Mouse (Mus musculus) brain, embryonic 18.5 days (tissue): Measurements from ENCODE around the gene Stk10.

Source experiments
- DNase-seq: peaks from one replicate; pipeline ENCODE4 v3.0.0-alpha.2; 2012; ENCODE audit warnings: low read depth, low spot score

Gene Stk10

DNA sequence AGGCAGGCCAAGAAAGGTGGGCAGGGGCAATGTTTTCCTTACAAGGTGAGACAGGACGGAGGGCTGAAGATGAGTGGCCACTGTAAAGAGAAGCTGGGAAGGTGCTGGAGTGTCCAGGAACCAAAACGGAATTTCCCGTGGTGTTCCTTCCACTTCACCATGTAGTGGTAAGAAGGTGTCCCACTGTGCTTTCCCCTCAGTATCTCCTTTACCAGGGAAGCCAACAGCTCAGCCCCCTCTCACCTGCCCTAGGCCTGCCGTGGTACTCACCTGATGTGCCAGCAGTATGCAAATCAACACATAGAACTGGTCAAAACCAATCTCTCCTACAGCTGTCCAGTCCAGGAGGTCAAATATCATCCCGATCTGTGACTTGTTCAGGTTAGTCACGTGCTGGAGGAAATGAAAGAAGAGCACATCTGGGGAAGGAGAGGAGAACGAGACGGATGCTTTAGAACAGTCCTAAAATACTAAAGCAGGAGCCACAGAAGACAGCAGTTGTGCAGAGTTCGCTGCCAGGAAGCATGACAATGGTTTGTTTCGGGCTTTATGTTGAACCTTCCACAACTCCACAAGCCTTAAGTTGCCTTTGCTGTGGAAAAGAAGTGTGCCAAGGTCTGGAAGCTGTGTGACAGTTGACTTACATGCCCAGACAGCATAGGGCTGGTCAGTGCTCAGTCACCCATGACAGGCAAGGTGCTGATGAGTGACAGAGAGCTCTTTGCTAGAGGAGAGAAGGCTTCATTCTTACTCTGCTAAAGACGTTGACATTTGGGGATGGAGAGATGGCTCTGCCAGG lies 8.8 kb upstream of the Stk10 start:
- DNase-seq: no peak

DNA sequence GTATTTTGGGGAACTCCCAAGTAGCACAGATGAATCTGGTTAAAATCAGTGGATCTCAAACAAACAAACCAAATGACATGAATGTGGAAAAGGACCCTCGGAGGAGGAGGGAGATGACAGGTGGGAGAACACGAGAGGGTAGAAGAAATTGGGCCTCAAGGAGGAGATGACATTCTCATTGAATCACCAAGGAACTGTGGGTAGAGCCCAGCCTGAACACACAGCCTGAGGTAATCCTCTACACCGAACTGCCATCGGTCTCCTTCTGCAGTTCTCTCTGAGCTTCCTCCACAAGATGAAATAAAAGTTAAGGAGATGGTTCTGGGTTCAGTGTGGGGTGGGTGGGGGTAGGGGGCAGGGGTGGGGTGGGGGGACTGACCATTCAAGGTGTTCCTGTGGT lies 6.1 kb upstream of the Stk10 start:
- no peak for DNase-seq

DNA sequence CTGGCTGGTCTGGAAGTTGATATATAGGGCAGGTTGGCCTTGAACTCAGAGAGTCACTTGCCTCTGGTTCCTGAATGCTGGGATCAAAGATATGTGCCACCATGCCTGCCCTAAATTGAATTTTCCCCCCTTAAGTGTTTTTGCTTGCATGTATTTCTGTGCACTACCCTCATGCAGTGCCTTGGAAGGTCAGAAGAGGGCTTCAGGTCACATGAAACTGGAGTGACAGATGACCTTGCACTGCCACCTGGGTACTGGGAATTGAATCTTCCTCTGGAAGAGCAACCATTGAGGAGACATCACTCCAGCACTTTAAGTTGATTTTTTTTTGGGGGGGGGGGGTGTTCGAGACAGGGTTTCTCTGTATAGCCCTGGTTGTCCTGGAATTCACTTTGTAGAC lies 3.0 kb upstream of the Stk10 start:
- DNase-seq: no peak

DNA sequence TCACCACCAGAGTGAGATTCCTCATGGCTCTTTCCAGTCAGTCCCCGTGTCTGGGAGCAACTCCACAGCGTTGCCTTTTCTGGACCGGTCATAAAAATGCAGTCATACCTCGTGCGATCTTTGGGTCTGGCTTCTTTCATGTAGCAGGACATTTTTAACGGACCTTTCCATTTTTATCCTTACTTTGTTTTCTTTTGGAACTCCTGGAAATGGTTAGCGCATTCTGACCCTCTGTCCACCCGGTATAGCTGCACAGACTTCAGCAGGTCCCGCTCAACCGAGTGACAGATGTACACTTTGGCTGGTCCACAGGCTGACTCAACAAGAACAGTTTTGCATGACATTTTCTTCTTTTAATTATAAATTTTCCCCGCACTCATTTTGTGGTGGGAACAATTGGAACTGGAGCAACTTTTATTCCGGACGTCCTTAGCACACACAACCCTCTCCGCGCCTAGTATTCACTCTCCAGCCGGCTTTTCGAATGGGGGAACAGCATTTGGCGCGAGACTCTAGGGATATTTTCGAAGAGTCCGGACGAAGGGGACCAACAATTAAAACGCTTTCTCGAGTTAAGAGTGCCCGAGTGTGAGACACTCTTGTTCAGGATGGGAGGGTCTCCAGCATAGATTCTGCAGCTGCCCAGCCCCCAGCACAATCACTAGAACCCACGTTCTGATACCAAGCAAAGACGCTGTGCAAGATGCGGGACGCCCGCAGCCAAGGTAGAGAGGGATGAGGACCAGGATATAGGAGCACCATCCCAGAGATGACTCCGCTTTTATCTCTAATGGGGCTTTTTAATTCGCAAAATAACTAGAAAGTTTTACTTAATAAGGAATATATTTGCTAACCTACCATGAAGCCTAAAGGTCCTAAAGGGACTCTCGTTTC lies 987 bp upstream of the Stk10 start, which contains the start of gene Efcab9:
TSS of gene Efcab9 (minus strand) at position 211 of the 894 bp plus-strand sequence.
- DNase-seq: no peak

DNA sequence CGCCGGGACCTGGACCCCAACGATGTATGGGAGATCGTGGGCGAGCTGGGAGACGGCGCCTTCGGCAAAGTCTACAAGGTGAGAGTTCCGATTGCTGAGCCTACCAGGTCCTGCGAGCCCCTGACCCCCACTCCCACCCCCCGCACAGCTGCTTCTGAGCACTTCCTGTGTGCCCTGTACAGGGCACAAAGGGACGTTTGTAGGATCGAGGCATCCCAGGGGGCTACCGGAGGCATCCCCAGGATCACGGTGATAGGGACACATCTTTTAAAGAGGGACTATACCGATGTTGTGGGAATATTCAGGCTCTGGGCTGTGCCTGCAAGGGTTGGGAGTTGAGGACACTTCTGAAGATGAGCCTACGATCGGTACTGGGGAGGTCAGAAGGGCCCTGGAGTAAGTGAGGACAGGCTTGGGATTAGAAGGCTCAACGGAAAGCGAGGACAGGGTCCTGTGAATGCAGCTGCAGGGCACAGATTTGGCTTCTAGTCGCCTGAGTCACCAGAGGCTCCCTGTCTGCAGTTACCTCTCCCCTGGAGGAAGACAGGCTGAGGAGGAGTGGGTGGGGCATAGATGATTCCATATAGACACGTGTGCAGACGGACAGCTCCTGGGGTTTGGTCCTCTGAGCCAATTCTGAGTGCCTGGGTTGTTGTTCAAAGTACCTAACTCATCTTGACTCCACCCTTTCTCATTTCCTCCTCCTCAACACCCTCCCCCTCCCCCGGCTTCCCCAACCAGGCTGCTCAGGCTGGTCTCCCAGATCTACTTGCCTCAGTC lies 567 bp downstream of the Stk10 start:
- DNase-seq: no peak

DNA sequence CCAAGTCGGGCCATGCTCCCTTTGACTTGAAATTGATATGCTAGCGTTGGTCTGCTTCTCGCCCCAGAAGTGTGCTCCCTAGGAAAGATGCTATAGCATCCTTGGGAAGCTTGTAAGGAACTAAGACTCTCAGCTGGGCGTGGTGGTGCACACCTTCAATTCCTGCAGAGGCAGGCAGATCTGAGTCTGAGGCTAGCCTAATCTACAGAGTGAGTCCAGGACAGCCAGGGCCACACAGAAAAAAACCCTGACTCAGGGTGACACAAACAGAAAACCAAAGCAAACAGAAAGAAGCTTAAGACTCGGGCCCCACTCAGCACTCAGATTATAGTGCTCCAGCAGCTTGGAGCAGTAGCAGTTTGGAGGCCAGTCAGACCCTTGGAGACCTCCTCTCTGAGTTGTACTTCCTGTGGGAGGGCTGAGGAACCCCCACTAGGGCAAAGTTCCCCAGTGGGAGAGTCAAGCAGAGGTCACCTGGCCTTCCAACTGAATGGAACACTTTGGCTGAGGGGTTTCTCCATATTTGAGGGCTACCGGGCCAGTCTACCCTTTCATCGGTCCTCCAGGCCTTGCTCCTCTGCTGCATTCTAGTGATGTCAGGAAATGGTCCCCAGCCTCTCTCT lies 1.5 kb downstream of the Stk10 start:
- no peak for DNase-seq

DNA sequence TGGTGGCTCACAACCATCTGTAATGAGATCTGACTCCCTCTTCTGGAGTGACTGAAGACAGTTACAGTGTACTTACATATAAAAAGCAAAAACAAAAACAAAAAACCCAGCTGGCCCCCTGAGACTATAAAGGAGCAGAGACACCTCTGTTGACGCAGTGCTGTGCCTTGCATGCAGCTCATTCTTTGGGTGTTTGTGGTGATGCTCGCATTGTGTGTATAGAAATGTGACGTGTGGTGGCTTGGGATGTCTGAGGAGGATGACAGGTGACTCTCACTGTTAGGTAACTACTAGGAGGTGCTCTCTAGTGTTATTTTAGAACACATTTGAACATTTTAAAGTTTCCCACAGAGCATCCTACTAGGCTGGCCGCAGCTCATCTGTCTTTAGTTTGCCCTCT lies 2.5 kb downstream of the Stk10 start:
- no peak for DNase-seq

DNA sequence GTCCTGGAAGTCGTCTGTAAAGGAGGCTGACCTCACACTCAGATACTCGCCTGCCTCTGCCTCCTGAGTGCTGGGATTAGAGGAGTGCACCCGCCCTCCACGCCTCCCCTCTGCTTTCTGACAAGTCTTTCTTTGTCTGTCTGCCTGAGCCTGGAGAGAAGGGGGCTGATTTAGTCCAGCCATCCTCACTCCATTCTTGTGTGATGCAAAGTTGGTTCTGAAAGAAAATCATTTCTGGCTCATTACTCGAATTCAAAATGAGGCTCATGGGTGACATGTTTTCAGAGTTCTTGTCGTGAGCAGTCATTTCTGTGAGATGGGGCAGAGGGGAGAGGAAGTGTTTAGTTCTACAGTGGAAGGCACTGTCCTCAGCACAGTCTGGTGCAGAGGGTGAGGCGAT lies 3.8 kb downstream of the Stk10 start:
- DNase-seq: no peak

DNA sequence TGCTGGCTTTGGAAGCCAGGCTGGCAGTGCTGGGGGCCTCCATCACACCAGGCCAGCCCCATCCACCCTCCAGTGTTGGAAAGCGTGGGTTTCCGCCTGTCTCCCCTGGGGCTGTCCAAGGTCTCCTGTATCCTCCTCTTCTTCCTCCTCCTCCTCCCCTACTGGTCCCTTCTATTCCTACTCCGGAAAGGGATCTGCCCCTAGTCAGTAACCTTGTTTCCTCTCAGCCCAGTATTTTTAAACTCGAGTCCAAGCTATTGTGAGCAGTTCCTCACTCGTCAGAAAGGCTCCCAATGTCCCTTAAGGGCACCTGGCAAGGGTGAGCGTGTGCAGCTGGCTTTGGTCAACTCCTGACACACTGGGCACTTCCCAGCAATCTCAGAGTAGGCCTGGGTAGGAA lies 5.3 kb downstream of the Stk10 start:
- no peak for DNase-seq

DNA sequence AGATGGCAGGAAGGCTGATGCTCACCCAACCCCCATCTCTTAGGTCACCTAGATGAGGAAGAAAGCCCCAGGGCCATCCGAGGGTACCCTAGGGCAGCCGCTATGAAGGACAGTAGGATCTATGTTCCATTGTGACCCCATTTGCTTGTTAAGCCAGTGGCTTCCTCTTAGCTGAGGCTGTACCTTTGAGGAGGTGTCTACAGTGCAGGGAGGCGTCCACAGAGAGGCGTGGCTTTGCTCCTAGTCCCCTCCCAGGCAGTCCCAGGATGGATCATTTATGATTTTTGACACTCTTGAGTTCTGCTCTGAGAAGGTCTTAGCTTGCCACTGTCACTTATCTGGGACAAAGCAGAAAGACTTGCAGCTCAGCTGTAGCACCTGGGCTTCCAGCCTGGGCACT lies 5.7 kb downstream of the Stk10 start:
- DNase-seq: no peak

DNA sequence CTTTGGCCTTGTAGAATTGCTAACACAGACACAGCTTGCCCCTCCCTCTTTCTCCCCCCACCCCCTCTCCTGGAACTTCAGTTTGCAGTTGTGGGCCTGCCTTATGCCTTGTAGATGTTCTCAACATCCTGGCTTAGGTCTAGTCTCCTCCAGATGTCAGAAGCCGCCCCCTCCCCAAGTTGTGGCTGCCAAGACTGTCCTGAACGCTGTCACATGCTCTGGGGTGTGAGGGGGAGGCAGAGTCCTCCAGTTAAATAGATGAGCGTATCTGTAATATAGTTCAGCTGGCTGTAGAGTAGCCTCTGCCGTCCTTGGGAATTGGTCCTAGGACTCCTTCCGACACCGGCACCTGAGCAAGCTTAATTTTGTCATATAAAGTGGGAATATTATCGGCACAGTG lies 6.6 kb downstream of the Stk10 start:
- DNase-seq: no peak

DNA sequence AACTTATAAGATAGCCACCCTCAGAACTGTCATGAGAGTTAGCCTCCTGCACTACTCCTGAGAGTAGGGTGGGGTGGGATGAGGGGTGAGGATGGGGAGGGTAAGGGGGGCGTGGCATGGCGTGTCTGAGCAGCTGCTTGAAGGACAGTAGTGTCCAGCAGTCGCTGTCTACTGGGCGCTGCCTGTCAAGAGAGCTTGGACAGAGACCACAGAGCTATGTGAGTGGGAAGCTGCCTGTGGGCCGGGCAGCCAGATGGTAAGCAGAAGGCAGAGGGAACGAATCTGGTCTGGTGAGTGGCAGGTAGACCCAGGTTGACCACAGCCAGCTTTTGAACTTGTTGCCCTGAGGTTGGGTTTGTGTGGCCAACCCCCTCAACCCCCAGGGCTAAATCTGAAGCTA lies 7.4 kb downstream of the Stk10 start:
- DNase-seq: no peak

DNA sequence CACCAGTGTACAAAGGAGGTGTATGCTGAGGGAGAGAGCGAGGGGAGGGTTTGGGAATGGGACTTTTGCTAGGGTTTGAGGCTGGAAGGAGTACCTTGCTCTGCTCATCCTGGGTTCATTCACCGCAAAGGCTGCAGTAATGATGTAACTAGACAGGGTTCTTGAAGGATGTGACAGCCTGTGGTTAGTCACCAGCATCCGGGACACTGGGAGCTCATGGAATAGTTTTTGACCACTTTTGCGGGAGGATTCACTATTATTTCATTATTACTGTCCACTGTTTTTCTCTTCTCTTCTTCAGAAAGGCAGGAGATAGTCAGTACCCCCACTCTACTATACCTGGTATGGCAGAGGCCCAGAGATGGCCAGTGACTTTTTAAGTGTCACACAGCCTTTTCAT lies 9.1 kb downstream of the Stk10 start:
- no peak for DNase-seq

DNA sequence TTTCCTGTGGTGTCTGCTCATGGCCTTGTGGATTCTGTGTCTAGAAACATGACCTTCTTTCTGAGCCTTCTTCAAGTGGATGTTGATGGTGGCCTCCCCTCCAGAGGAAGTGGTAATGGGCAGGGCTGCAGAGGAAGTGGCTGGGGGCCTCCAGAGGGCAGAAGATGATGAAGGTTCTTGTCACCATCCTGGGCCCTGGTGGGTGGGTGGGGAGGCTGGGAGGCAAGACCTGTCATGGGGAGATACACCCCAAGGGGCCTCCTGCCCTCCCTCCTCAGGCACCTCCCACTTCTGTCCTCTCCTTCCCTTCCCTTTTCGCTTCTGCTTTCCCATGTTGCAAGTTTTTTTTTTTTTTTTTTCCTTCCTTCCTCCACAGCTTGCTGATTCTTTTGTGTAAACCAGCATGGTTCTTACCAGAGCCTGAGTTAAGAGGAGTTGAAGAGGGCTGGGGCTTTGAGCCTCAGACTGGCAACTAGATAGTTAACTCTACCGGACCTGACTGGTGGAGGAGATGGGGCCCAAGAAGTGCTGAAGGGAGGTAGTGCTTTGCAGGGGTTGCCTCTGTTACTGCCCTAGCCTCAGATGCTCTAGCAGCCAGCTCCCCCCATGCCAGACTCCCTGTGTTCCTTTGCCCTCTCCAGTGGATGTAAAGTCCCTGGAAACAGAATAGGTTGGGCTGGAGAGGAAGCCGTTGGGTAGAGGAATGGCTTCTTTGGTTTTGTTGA lies 9.7 kb downstream of the Stk10 start:
- DNase-seq: no peak

DNA sequence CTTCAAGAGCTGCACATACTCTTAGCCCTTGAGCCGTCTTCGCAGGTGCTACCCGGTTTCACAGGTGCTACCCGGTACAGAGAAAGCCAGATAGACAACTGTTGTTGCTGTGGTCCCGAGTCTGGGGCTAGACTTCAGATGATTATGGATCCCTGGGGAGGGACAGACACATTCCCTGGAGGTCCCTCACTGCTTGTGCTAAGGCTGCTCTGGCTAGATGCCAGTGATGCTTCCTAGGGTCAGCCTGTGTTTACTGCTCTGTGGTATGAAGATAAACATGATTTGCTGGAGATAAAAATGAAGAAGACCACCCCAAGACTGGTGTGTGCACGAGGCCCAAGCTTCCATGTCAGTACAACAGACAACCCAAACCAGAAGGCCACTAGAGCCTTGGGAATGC lies 10.9 kb downstream of the Stk10 start:
- DNase-seq: no peak

DNA sequence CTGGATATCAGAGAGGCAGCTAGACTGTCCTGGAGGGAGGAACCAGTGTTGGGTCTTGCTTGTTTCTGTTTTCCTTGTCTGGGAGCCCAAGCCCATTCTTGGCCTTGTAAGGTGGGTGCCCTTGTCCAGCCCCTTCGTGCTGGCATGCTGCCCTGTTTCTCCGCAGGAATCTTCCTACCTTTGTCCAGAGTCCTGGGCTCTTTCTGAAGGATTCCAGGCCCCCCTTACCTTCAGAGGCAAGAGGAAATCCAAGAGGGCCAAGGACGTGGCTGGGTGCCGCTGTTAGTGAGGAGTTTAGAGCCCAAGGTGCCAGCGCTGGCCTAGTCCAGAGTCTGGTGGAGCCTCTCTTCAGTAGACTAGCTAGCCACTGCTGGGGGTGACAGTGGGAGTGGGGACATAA lies 11.4 kb downstream of the Stk10 start:
- no peak for DNase-seq

DNA sequence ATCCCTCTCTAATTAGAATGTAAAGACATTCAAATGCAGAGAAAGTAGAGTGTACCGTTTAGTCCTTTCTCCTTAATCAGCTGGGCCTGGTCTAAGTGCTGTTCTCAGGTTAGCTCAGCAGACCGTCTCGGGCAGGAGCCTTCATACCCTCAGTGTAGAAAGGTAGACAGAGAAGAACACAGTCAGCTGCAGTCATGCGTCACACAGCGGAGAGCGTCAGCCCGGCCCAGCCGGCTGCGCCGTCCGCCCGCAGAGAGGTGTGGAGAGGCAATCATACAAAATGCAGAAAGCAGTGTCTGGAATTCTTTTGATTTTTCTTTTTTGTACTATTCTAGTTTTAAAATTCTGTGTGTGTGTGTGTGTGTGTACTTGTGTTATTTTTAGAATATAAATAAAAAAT lies 12.5 kb downstream of the Stk10 start:
- DNase-seq: no peak

DNA sequence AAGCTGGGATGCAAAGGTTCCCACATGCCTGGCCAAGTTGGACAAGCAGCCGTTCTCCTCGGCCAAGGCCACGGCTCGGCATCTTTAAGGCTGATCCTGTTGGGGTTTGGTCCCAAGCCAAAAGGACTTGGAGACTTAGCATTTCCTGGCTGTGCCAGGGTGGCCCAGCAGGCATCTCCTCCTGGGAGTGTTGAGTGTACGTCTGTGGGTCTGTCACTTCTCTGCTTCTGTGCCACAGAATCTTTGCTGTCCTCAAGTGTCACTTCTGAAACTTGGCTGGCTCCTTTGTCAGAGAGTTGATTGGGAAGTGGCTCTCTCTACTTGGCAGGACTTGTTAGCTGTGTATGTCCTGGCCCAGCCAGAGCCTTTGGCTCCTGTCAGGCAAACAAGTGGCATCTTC lies 13.4 kb downstream of the Stk10 start:
- DNase-seq: no peak

DNA sequence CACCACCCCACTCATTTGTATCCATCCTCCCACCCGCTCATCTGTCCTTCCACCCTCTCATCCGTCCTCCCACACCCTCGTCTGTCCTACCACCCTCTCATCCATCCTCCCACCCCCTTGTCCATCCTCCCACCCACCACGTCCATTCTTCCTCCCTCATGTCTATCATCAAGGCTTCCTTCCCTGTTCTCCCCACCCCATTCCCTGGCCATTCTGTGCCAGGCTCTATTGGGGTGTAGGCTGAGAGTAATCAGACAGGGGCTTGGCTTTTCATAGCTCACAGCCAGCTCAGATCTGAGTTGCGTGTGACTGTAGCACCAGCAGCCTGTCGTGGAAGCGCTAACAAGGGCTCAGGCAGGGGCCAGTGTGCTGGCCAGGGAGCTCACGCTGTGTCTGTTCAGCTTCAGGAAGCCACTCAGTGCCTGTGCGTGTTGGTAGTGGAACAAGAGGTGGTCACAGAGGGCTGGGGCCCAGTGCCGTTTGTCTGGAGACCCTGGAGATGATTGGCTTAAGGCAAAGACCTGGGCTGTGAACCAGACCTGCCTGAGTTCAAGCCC lies 14.4 kb downstream of the Stk10 start:
- DNase-seq: no peak

DNA sequence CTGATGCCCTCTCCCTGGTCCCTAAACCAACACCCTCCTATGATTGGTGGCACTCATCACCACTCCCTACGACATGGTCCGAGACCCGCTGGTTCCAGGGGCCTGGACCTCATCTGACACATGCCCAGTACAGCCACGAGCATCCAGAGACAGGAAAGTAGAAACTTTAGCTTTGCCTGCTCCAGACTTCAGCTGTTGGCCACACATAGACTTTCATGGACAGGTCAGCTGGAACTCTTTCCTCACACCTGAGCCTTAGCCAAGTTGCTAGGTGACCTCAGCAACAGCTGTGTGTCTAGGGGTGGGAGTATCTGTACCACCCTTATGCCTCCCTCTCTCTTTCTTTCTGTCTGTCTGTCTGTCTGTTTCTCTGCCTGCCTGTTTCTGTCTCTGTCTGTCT lies 15.1 kb downstream of the Stk10 start:
- DNase-seq: no peak

DNA sequence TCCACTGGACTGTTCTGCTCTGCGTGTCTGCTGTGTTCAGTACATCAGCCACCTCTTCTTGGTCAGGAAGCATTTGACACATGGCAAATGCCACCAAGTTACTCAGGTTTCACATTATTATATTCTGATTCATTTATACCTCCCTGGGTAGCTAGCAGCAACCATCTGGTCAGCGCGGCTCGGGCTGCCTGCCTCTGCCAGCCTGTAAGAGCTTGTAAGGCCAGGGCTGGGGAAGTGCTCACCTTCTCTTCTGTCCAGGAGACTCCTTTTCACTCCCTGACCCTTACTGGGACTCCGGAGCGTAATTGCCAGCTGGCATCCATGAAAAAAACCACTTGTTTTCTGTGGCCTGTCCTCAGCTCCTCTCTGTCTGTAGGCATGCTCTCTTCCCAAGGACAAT lies 16.1 kb downstream of the Stk10 start:
- no peak for DNase-seq
